Mouse (Mus musculus) NIH3T3 (cell line): ENCODE measurements at regions not wholly inside any gene's neighbourhood (a gene's known extent, or its start where the extent isn't known, plus 50 kb on each side); places are given as distances from the start of the nearest gene placed in this dataset.

Experiments used
- DNase-seq: peaks from one replicate; pipeline ENCODE4 v3.0.0-alpha.2; 2012; ENCODE audit warnings: low read depth

GRCm38 (mm10) chr7:60974116-60974515, 834.1 kb upstream of the Snrpn start:
- DNase-seq: peak; percentile 9

- no peak for DNase-seq
Measured at GRCm38 (mm10) chr7:60961188-60961587, 821.2 kb upstream of the Snrpn start.

- no peak for DNase-seq
Measured at GRCm38 (mm10) chr7:60939764-60940457, 799.9 kb upstream of the Snrpn start.
